Mouse (Mus musculus) small intestine, adult 2 months (tissue): ENCODE data around the gene Slc45a1.

Experiments
- CTCF ChIP-seq: fragments of 200-500 bp; IDR thresholded peaks from 2 replicates; pipeline ENCODE4 v1.5.1; 2012; ENCODE audit warnings: low read depth, mild to moderate bottlenecking, control low read depth, inconsistent platforms, low read length, moderate library complexity, mixed read lengths; ENCODE audit not compliant: insufficient replicate concordance, insufficient read length; ENCODE audit errors: extremely low read depth
- POLR2A ChIP-seq: fragments of 200-500 bp; IDR thresholded peaks from 2 replicates; pipeline ENCODE4 v1.6.1; 2012; ENCODE audit warnings: low read depth, mild to moderate bottlenecking, control low read depth, inconsistent platforms, low read length, moderate library complexity

GRCm38 (mm10) chr4:150661886-150662285 is 9.9 kb upstream of the Slc45a1 start:
- TF ChIP-seq CTCF (no peak), POLR2A (no peak)
